Mouse (Mus musculus): Measurements from ENCODE around the gene Lamb3.
"Not testable (repeated sequence)": the region's sequence is repeated elsewhere in the genome, so short reads cannot be mapped to it uniquely, and the experiment has no call there.

Lamb3 gene

DNA sequence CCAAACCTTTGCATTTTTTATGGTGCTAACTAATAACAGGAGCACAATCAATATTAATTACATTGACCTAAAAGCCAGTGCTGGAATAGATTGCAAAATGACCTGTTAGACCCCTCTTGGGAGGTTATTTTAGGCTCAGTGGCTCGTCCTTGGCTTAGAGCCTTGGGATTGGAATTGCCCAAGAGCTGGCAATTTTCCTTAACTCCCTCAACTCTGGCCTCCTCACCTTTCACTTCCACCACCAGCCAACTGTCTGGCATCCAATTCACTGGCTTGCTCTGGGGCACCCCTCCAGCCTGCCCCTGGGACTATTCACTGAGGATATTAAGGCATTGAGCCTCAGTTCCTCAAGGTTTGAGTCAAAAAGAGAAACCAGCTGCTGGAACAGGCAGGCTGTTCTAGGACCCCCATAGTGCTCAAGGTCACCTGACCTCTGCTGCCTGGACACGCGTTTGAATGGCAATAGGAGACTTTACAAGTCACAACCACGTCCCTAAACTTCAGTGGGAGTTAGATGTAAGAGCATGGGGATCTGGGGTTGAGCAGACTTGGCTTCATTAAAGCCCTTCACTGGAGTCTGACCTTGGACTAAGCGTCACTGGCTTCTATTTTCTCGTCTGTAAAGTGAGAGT, 71.0 kb downstream of the Lamb3 start:
- DNase-seq (ENCODE audit: low read depth, low spot score) = no peak

DNA sequence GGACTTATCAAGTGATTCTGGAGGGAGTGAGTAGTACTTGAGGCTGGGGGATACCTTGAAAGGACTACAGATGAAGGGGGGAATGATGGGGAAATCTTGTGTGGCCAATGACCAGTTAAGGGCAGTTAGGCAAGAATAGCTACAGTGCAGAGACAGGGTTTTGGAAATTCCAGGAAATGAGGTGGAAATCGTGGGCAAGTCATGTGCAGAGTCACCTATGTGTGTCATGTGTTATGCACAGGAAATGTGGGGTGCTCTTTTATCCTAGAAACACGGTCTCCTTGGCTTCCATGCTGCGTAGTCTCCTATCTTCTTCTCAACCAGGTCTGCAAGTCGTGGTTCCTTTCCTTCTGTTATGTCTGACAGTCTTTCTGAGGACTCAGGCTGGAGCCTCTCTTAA, 72.0 kb downstream of the Lamb3 start:
- DNase-seq (ENCODE audit: low read depth, low spot score) = no peak

- DNase-seq (ENCODE audit: low read depth, low spot score) = no peak
Observed at GRCm38 (mm10) chr1:193281344-193281743, 73.8 kb downstream of the Lamb3 start.

DNA sequence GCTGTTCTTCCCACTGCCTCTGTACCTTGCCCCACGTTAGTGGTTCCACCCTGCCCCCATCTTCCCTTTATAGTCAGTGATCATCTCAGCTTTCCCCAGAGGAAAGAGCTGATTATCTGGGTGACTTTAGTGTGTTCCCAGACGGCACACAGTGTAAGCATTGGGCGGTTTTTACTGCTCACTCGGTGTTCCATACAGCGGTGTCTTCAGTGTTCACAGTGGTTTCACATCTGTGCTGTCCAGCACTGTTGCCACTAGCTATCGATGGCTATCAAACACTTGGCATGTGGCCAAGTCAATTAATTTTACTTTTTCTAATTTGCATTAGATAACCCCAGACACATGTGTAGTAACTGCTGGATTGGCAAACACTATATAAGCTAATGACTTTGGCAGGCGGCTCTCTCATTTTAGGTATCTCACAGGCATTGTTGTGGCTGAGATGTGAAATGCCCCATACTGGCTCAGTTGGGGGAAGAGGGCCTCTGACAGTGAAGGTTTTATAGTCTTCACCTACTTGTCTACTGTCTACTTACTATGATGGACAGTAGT, 76.8 kb downstream of the Lamb3 start:
- DNase-seq (ENCODE audit: low read depth, low spot score) = no peak

DNA sequence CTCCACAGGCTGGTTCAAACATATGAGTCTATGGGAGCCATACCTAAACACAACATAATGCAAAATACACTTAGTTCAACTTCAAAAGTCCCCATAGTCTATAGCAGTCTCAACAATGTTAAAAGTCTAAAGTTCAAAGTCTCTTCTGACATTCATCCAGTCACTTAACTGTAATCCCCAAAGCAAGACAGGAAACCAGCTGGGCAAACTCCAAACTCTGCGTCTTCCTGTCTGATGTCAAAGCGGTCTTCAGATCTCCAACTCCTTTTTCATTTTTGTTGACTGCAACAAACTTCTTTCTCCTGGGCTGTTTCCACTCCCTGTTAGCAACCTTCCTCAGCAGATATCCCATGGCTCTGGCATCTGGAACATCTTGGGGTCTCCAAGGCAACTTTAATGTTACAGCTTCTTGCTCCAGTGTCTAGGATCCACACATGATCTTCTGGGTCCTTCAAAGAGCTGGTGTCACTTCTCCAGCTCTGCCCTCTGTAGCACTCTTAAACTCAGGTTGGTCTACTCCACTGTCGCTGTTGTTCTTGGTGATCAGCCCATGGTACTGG, 78.3 kb downstream of the Lamb3 start:
- not testable (repeated sequence) for DNase-seq (ENCODE audit: low read depth, low spot score)

DNA sequence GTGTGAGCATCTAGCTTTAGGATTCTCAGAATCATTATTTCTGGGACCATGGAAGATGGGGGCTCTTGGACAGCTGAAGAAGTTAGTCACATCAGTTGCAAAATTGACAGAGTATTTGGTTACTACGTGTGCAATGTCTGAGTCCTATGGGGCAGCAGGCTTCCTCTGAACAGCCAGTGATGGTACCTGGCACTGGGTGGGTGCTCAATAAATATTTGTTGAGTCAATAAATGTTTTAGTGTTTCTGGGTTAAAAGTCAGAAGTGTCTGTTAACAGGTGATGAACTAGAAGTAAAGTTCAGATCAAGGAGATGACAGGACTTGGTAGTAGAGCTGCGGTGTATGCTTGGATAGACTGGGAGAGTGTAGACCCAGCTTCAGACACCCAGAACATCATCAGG, 80.1 kb downstream of the Lamb3 start:
- DNase-seq (ENCODE audit: low read depth, low spot score) = no peak

DNA sequence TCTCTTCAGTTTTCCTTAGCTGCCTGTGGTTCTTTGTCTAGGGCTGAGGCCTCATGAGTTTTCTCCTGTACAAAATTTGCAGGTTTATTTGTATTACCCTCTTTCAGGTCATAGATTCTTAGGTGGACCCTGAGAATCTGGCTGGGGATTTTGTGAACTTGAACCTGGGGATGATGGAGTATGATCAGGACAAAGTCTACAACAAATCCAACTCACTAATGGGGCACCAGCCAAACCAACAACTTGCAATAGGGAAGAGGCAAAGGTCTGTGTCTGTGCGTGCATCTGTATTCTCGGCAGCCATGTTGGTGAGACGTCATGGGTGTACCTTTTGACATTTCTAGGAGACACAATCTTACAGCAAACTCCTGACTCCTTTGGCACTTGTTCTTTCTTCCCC, 81.6 kb downstream of the Lamb3 start:
- no peak for DNase-seq (ENCODE audit: low read depth, low spot score)

DNA sequence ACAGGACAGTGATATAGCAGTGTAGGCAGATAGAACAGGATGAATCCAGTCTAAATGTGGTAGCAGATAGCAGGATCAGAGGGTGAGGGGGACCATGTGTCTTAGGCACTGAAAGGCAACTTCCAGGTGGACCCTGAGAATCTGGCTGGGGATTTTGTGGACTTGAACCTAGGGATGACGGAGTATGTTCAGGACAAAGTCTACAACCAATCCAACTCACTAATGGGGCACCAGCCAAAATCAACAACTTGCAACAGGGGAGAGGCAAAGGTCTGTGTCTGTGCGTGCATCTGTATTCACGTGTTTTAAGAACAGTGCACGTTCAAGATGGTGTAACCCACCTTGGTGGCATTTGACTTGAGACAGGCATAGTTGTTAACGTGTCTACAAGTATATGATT, 82.4 kb downstream of the Lamb3 start:
- DNase-seq (ENCODE audit: low read depth, low spot score) = no peak

DNA sequence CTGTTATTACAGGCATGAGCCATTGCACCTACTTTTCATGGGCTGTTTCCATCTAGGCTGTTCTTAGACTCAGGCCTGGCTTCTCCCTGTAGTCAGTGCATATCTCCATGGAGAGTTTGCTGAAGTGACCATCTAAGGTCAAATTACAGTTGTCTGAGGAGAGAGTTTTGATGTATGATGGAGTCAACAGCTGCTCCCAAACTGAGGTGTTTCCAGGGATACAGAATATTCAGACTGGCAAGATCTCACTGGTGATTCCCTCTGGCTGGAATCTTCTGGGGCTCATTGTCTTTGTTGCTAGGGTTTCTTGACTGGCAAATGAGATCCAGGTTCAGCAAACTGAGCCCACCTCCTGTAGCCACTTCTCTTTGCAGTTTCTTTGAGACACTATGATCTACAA, 83.2 kb downstream of the Lamb3 start:
- DNase-seq (ENCODE audit: low read depth, low spot score) = no peak

- no peak for DNase-seq (ENCODE audit: low read depth, low spot score)
Observed at GRCm38 (mm10) chr1:193293039-193293438, 85.5 kb downstream of the Lamb3 start.

DNA sequence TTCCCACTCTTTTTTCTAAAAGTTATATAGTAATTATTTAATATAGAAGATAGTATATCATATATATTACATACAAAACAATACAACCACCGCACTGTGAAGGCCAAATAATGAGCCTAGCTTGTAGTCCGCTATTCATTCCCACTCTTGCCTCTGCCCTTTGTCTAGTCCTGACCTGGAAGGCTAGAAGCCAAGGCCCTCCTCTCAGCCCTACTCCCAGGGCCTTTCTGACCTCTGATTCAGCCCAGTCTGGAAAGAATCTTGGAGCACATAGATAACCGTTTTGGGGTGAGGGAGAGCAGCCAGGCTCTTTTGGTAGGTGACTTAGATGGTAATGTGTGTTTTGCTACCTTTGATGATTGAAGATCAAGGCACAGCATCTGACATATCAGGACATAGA, 86.4 kb downstream of the Lamb3 start:
- DNase-seq (ENCODE audit: low read depth, low spot score) = no peak

DNA sequence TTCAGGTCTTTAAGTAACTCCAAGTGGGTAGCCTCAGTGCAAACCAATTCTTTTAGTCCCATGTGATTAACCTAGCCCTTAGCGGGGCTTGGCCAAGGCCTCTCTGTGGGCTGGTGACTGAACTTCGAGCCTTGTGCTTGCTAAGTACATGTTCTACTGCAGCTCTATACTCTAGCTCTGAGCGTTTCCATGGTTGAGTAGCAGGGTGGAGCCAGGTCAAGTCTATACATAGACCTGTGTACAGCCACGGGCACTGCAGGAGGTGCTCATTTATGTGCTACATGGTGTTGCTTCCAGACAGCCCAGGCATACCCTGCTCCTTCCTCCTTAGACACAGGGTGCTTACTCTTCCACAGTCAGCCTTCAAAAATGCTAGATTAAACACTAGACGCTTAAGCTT, 88.4 kb downstream of the Lamb3 start:
- DNase-seq (ENCODE audit: low read depth, low spot score) = no peak

DNA sequence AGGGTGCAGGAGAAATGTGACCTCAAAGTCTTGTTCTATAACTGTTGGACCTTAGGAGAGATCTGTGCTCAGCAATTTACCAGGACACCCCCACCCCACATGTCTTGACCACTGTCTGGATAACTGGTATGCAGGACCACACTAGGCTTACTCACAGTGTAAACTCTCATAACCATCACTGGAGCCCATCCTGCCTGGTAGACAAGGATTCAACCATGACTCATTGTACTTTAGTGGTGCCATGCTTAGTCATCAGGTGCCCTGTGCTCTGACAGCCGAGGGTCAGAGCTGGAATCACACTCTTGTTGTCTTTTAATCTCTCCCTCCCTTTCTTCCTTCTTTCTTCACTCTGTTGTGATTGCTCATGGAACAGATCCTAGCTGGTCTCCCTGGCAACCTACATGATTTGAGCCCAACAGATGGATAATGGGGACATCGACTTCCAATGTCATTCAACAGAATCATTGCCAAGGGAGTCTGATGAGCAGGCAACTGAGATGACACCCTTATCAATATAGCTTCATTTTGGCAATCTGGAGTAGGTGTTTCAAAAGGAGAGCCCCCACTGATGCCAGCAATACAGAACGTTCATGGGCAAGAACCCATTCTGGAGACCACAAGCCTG, 90.8 kb downstream of the Lamb3 start:
- DNase-seq (ENCODE audit: low read depth, low spot score) = no peak

DNA sequence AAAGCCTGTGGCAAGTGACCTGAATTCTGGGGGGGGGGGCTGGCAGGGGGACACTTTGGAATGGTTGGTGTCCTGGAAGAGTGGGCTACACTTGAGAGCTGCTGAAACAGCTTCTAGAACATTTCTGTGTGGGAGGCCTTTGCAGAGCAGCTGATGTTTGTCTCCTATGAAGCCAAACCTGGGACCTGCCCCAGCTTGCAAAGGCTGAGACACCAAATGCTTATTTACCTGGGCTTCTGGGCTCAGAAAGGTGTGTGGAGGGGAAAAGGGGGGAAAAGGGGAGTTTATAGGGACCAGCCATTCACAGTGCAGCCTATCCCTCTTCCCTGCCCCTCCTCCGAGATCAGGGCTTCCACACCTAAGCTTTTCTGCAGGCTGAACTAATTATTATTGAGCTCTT, 92.5 kb downstream of the Lamb3 start:
- no peak for DNase-seq (ENCODE audit: low read depth, low spot score)

- peak; percentile 22 for DNase-seq (ENCODE audit: low read depth, low spot score)
Observed at GRCm38 (mm10) chr1:193301216-193302092, 94.0 kb downstream of the Lamb3 start.

DNA sequence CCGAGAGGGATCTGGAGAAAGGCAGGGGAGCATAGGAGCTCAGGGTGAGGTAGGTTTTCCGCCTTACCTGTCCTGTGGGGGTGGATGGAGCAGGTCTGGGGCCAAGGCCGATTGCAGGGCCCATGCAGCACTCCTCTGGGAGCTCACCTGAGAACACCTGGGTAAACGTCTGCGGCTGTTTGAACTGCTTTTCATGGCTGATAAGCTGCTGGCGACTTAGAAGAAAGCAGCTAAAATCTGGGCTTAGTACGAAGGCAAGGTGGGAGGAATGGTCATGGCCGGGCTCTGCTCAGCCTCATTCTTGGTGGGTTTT, 94.5 kb downstream of the Lamb3 start:
- no peak for DNase-seq (ENCODE audit: low read depth, low spot score)

DNA sequence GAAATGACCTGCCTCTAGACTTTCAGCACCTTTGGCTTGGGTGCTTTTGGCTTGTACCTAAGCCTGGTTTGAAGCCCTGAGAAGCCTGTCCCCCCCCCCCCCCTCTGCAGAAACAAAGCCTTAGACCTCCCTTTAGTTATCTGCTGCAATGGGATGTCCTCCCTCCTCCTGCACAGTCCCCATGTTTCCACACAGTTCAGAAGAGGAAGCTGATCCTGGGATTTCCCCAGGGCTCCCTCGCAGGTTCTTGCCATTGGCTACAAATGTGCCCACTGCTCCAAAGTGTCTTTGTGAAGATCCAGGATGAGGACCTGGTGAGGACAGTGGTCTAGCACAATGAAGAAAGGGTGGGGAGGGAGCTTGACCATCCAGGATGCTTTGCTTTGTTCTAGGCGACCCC, 95.6 kb downstream of the Lamb3 start:
- DNase-seq (ENCODE audit: low read depth, low spot score) = no peak

DNA sequence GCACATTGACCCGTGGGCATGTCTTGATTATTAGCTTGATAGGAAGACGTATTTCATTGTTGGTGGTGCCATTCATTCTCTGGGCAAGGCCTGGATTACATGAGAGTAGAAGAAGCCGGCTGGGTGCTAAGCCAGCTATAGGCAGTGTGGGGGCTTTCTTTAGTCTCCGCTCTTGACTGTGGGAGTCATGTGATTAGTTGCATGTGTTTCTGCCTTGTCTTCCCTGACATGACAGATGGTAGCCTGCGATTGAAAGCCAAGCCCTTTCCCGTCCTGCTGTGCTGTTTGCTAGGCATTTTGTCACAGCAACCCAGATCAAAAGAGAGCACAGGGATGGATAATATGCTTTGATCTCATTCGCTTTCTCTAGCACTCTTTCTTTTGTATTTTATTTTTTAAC, 97.9 kb downstream of the Lamb3 start:
- DNase-seq (ENCODE audit: low read depth, low spot score) = no peak

DNA sequence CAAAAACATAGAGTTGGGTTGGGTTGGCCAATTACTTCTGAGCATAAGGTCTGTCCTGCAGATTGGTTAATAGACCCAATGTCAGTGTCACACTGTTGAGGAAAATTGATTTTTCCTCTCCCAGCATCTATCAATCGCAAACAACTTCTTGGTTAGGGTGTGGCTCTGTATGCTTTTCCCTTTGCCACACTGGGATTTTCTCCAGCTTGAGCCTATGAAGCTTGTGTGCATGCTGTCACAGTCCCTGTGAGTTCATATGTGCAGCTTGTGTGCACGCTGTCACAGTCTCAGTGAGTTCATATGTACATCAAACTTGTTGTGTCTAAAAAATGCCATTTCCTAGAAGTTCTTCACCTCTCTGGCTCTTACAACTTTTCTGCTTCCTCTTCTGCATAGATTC, 99.3 kb downstream of the Lamb3 start:
- DNase-seq (ENCODE audit: low read depth, low spot score) = no peak

GRCm38 (mm10) chr1:193309785-193310518, 102.5 kb downstream of the Lamb3 start:
- DNase-seq (ENCODE audit: low read depth, low spot score) = no peak

- no peak for DNase-seq (ENCODE audit: low read depth, low spot score)
Observed at GRCm38 (mm10) chr1:193310519-193311085, 103.1 kb downstream of the Lamb3 start.
